Mouse (Mus musculus) adipocyte (in vitro differentiated cells): Measurements from ENCODE around the gene Fam13c.

Experiments
- DNase-seq: peaks from one replicate; pipeline ENCODE4 v3.0.0-alpha.2; 2016; ENCODE audit warnings: low spot score

Gene Fam13c

GRCm38 (mm10) chr10:70458574-70459263 is 18.4 kb downstream of the Fam13c start:
- no peak for DNase-seq

GRCm38 (mm10) chr10:70465638-70466037 is 25.4 kb downstream of the Fam13c start:
- no peak for DNase-seq

- no peak for DNase-seq
These were observed 30.6 kb downstream of the Fam13c start for GRCm38 (mm10) chr10:70470836-70471235.

- no peak for DNase-seq
These were observed 37.5 kb downstream of the Fam13c start for GRCm38 (mm10) chr10:70477741-70478145.

- no peak for DNase-seq
These were observed 43.5 kb downstream of the Fam13c start for GRCm38 (mm10) chr10:70483736-70484135.

- DNase-seq = no peak
These were observed 44.4 kb downstream of the Fam13c start for GRCm38 (mm10) chr10:70484568-70485286.

GRCm38 (mm10) chr10:70485287-70485612 is 45.0 kb downstream of the Fam13c start:
- no peak for DNase-seq

GRCm38 (mm10) chr10:70486651-70487050 is 46.4 kb downstream of the Fam13c start:
- DNase-seq = no peak

- no peak for DNase-seq
These were observed 53.6 kb downstream of the Fam13c start for GRCm38 (mm10) chr10:70493891-70494290.

- DNase-seq = peak; percentile 67
These were observed 54.2 kb downstream of the Fam13c start for GRCm38 (mm10) chr10:70494441-70494840.

- peak; percentile 35 for DNase-seq
These were observed 55.1 kb downstream of the Fam13c start for GRCm38 (mm10) chr10:70495106-70496104.

- peak; percentile 88 for DNase-seq
These were observed 56.7 kb downstream of the Fam13c start for GRCm38 (mm10) chr10:70496938-70497337.

- no peak for DNase-seq
These were observed 58.0 kb downstream of the Fam13c start for GRCm38 (mm10) chr10:70498328-70498727.

GRCm38 (mm10) chr10:70499246-70499645 is 59.0 kb downstream of the Fam13c start:
- DNase-seq = no peak

- DNase-seq = no peak
These were observed 64.6 kb downstream of the Fam13c start for GRCm38 (mm10) chr10:70504871-70505270.

- no peak for DNase-seq
These were observed 65.1 kb downstream of the Fam13c start for GRCm38 (mm10) chr10:70505395-70505794.

- no peak for DNase-seq
These were observed 65.6 kb downstream of the Fam13c start for GRCm38 (mm10) chr10:70505842-70506241.

- no peak for DNase-seq
These were observed 66.4 kb downstream of the Fam13c start for GRCm38 (mm10) chr10:70506499-70507168.

- DNase-seq = no peak
These were observed 67.6 kb downstream of the Fam13c start for GRCm38 (mm10) chr10:70507880-70508279.

GRCm38 (mm10) chr10:70514848-70515247 is 74.6 kb downstream of the Fam13c start:
- no peak for DNase-seq

- DNase-seq = no peak
These were observed 76.4 kb downstream of the Fam13c start for GRCm38 (mm10) chr10:70516661-70517060.

- no peak for DNase-seq
These were observed 79.4 kb downstream of the Fam13c start for GRCm38 (mm10) chr10:70519640-70520099.
